Mouse (Mus musculus) cerebellum, adult 18-20 months (tissue): ENCODE results near the gene Arid1b.

Source experiments
- DNase-seq, 2 experiments: peaks; one replicate each; pipeline ENCODE4 v3.0.0; 2021

Gene Arid1b

GRCm38 (mm10) chr17:5165201-5165825, 171.2 kb downstream of the Arid1b start:
- DNase-seq, result no peak

GRCm38 (mm10) chr17:5166175-5166574, 172.0 kb downstream of the Arid1b start:
- no peak for DNase-seq

GRCm38 (mm10) chr17:5168046-5168445, 173.9 kb downstream of the Arid1b start:
- no peak for DNase-seq

GRCm38 (mm10) chr17:5168640-5169039, 174.5 kb downstream of the Arid1b start:
- no peak for DNase-seq

- no peak for DNase-seq
These were observed 176.2 kb downstream of the Arid1b start for GRCm38 (mm10) chr17:5170321-5170720.

- no peak for DNase-seq
These were observed 177.3 kb downstream of the Arid1b start for GRCm38 (mm10) chr17:5171467-5171866.

- DNase-seq, result no peak
These were observed 180.4 kb downstream of the Arid1b start for GRCm38 (mm10) chr17:5174426-5175020.

GRCm38 (mm10) chr17:5175535-5175934, 181.4 kb downstream of the Arid1b start:
- DNase-seq, result no peak

GRCm38 (mm10) chr17:5176315-5176714, 182.2 kb downstream of the Arid1b start:
- no peak for DNase-seq

- DNase-seq, result no peak
These were observed 184.4 kb downstream of the Arid1b start for GRCm38 (mm10) chr17:5178534-5178933.

GRCm38 (mm10) chr17:5179004-5179403, 184.9 kb downstream of the Arid1b start:
- no peak for DNase-seq

- no peak for DNase-seq
These were observed 185.3 kb downstream of the Arid1b start for GRCm38 (mm10) chr17:5179412-5179811.

GRCm38 (mm10) chr17:5179925-5180525, 185.9 kb downstream of the Arid1b start:
- no peak for DNase-seq

GRCm38 (mm10) chr17:5180925-5181324, 186.8 kb downstream of the Arid1b start:
- DNase-seq, result no peak

GRCm38 (mm10) chr17:5182493-5182892, 188.4 kb downstream of the Arid1b start:
- DNase-seq, result no peak

- DNase-seq, result no peak
These were observed 191.4 kb downstream of the Arid1b start for GRCm38 (mm10) chr17:5185501-5185900.

- DNase-seq, result no peak
These were observed 193.4 kb downstream of the Arid1b start for GRCm38 (mm10) chr17:5187546-5187945.

GRCm38 (mm10) chr17:5188400-5188799, 194.3 kb downstream of the Arid1b start:
- DNase-seq, result no peak

- DNase-seq, result peak; percentile 91
These were observed 195.6 kb downstream of the Arid1b start for GRCm38 (mm10) chr17:5189551-5190351.

GRCm38 (mm10) chr17:5190367-5190766, 196.2 kb downstream of the Arid1b start:
- peak in 1 of 2 experiments; percentile 65 for DNase-seq

GRCm38 (mm10) chr17:5194157-5194916, 200.2 kb downstream of the Arid1b start:
- DNase-seq, result no peak

- no peak for DNase-seq
These were observed 201.3 kb downstream of the Arid1b start for GRCm38 (mm10) chr17:5195397-5195796.

- DNase-seq, result peak; percentile 49 to 57
These were observed 201.9 kb downstream of the Arid1b start for GRCm38 (mm10) chr17:5196005-5196404.
